Mouse (Mus musculus): ENCODE measurements at regions not wholly inside any gene's neighbourhood (a gene's known extent, or its start where the extent isn't known, plus 50 kb on each side); places are given as distances from the start of the nearest gene placed in this dataset.

GRCm38 (mm10) chr10:23052480-23053378, 232.8 kb upstream of the Tcf21 start:
- H3K4me2 ChIP-seq, result no peak overlapping the region
- WGBS (ENCODE audit: insufficient replicate concordance), result 80% methylated on average over 11 of the region's 11 CpGs
- no peaks in the 10 kb centered on the region for H3K27me3 ChIP-seq (ENCODE audit: control insufficient read depth, insufficient read depth, low read length)
- no peak overlapping the region for H3K9ac ChIP-seq (ENCODE audit: low read depth, low read length)
- H3K36me3 ChIP-seq (ENCODE audit: control insufficient read depth, insufficient read depth, low read length), result no peaks in the 10 kb centered on the region
- H3K27ac ChIP-seq (ENCODE audit: low read depth, low read length), result no peak overlapping the region
- no peak overlapping the region for H3K4me3 ChIP-seq (ENCODE audit: low read depth, low read length)
- ATAC-seq (replicated peaks; ENCODE audit: insufficient number of reproducible peaks, low FRiP score, low TSS enrichment), result no peak
- H3K9me3 ChIP-seq (replicated peaks; ENCODE audit: control insufficient read depth, low read length), result no peaks in the 10 kb centered on the region
- H3K4me1 ChIP-seq (ENCODE audit: control insufficient read depth, insufficient read depth, low read length), result no peaks in the 10 kb centered on the region

DNA sequence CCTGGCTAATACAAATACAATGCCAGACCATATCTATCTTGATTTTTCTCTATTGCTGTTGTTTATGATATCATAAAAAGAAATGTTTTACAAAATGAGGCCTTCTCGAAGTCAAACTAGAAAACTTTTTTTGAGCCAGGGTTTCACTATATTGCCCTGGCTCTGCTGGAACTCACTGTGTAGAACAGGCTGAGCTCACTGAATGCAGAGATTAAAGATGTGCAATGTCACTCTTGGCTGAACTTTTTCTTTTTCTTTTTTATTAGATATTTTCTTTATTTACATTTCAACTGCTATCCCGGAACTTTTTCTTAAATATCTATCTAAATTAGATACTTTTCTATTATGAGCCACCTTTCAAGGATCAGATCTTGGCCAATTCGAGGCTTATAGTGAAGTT, 224.5 kb upstream of the Tcf21 start:
- Histone ChIP-seq H3K4me3 (ENCODE audit: low read depth, low read length) (no peak overlapping the region), H3K27me3 (ENCODE audit: control insufficient read depth, insufficient read depth, low read length) (no peaks in the 10 kb centered on the region), H3K9me3 (replicated peaks; ENCODE audit: control insufficient read depth, low read length) (no peaks in the 10 kb centered on the region), H3K36me3 (ENCODE audit: control insufficient read depth, insufficient read depth, low read length) (no peaks in the 10 kb centered on the region), H3K4me2 (no peak overlapping the region), H3K27ac (ENCODE audit: low read depth, low read length) (no peak overlapping the region), H3K4me1 (ENCODE audit: control insufficient read depth, insufficient read depth, low read length) (no peaks in the 10 kb centered on the region), H3K9ac (ENCODE audit: low read depth, low read length) (no peak overlapping the region)
- no peak for ATAC-seq (replicated peaks; ENCODE audit: insufficient number of reproducible peaks, low FRiP score, low TSS enrichment)
- 66% methylated on average over 3 of the region's 3 CpGs for WGBS (ENCODE audit: insufficient replicate concordance)

- Histone ChIP-seq H3K4me2 (no peak overlapping the region), H3K4me3 (ENCODE audit: low read depth, low read length) (no peak overlapping the region), H3K9ac (ENCODE audit: low read depth, low read length) (no peak overlapping the region), H3K9me3 (replicated peaks; ENCODE audit: control insufficient read depth, low read length) (no peaks in the 10 kb centered on the region), H3K27me3 (ENCODE audit: control insufficient read depth, insufficient read depth, low read length) (no peaks in the 10 kb centered on the region), H3K36me3 (ENCODE audit: control insufficient read depth, insufficient read depth, low read length) (no peaks in the 10 kb centered on the region), H3K4me1 (ENCODE audit: control insufficient read depth, insufficient read depth, low read length) (no peaks in the 10 kb centered on the region), H3K27ac (ENCODE audit: low read depth, low read length) (no peak overlapping the region)
- no peak for ATAC-seq (replicated peaks; ENCODE audit: insufficient number of reproducible peaks, low FRiP score, low TSS enrichment)
- WGBS (ENCODE audit: insufficient replicate concordance), result 68% methylated on average over 4 of the region's 4 CpGs
These were observed 211.6 kb upstream of the Tcf21 start for GRCm38 (mm10) chr10:23031491-23032126.

DNA sequence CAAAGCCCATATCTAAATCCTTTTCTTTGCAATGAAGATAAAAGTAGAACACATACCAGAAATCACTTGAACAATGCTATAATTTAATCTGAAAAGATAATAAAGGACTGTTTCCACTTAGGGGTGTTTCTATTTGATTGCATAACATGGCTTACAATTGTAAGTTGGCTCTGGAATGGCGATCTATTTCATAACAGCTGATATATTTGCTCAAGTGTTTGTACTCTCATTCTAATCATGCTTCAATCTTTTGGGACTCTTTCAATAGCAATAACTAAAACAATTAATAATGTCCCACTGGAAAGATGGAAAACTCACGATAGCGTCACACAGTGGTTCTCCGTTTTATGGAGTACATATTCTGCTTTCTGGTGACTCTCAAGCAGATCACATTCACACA, 208.0 kb upstream of the Tcf21 start:
- 86% methylated on average over 4 of the region's 4 CpGs for WGBS (ENCODE audit: insufficient replicate concordance)
- no peak for ATAC-seq (replicated peaks; ENCODE audit: insufficient number of reproducible peaks, low FRiP score, low TSS enrichment)

DNA sequence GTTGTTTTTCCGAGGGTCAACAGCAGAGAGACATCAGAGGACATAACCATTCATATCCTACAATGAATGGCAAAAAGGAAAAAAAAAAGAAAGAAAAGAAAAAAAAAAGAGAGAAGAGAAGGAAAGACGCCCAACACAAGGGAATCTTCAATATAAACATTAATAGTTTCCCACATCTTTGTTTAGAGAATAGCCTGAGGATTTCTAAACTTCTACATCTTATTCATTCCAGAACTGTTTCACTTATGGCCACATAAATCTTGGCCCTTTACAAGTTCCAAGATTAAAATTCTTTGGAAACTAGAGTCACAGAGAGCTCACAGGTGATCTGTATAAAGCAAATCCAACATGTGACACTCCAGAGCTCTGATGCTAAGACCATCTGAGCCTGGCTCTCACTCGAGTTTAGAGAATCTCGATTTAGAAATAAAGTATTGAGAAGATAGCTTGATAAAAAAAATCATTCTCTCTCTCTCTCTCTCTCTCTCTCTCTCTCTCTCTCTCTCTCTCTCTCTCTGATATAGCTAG, 197.2 kb upstream of the Tcf21 start:
- no peaks in the 10 kb centered on the region for H3K4me1 ChIP-seq (ENCODE audit: control insufficient read depth, insufficient read depth, low read length)
- H3K9ac ChIP-seq (ENCODE audit: low read depth, low read length), result no peak overlapping the region
- H3K4me3 ChIP-seq (ENCODE audit: low read depth, low read length), result no peak overlapping the region
- no peaks in the 10 kb centered on the region for H3K27me3 ChIP-seq (ENCODE audit: control insufficient read depth, insufficient read depth, low read length)
- no peaks in the 10 kb centered on the region for H3K9me3 ChIP-seq (replicated peaks; ENCODE audit: control insufficient read depth, low read length)
- ATAC-seq (replicated peaks; ENCODE audit: insufficient number of reproducible peaks, low FRiP score, low TSS enrichment), result no peak
- no peaks in the 10 kb centered on the region for H3K36me3 ChIP-seq (ENCODE audit: control insufficient read depth, insufficient read depth, low read length)
- H3K4me2 ChIP-seq, result no peak overlapping the region
- WGBS (ENCODE audit: insufficient replicate concordance), result 63% methylated on average over 4 of the region's 4 CpGs
- no peak overlapping the region for H3K27ac ChIP-seq (ENCODE audit: low read depth, low read length)

More for the DNA sequence above, 208.0 kb upstream of the Tcf21 start:
- Histone ChIP-seq H3K4me2 (no peak overlapping the region), H3K4me3 (ENCODE audit: low read depth, low read length) (no peak overlapping the region), H3K4me1 (ENCODE audit: control insufficient read depth, insufficient read depth, low read length) (no peaks in the 10 kb centered on the region), H3K27ac (ENCODE audit: low read depth, low read length) (no peak overlapping the region), H3K9me3 (replicated peaks; ENCODE audit: control insufficient read depth, low read length) (no peaks in the 10 kb centered on the region), H3K36me3 (ENCODE audit: control insufficient read depth, insufficient read depth, low read length) (no peaks in the 10 kb centered on the region), H3K27me3 (ENCODE audit: control insufficient read depth, insufficient read depth, low read length) (no peaks in the 10 kb centered on the region), H3K9ac (ENCODE audit: low read depth, low read length) (no peak overlapping the region)

GRCm38 (mm10) chr10:23015935-23016694, 196.1 kb upstream of the Tcf21 start:
- H3K9me3 ChIP-seq (replicated peaks; ENCODE audit: control insufficient read depth, low read length), result no peaks in the 10 kb centered on the region
- H3K36me3 ChIP-seq (ENCODE audit: control insufficient read depth, insufficient read depth, low read length), result no peaks in the 10 kb centered on the region
- ATAC-seq (replicated peaks; ENCODE audit: insufficient number of reproducible peaks, low FRiP score, low TSS enrichment), result no peak
- WGBS (ENCODE audit: insufficient replicate concordance), result 46% methylated on average over 3 of the region's 3 CpGs
- H3K27me3 ChIP-seq (ENCODE audit: control insufficient read depth, insufficient read depth, low read length), result no peaks in the 10 kb centered on the region
- no peak overlapping the region for H3K4me3 ChIP-seq (ENCODE audit: low read depth, low read length)
- H3K27ac ChIP-seq (ENCODE audit: low read depth, low read length), result no peak overlapping the region
- H3K4me1 ChIP-seq (ENCODE audit: control insufficient read depth, insufficient read depth, low read length), result no peaks in the 10 kb centered on the region
- H3K4me2 ChIP-seq, result no peak overlapping the region
- no peak overlapping the region for H3K9ac ChIP-seq (ENCODE audit: low read depth, low read length)

DNA sequence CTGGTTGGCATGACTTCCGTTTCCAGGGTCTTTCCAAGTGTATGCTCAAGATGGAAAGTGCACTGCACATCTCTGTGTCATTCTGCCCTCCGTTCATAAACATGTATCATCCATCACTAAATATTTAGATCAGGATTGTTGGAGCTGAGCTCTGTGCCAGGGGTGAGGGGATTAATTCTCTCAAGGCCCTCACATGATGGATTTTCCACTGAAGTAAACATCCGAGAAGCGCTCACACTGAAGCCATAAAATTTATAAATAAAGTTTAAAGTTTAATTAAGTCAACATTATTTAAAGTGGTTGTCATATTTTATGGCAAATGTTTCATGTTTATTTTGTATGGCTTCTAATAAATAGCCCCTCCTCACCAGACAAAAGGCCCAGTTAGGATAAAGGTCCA, 190.7 kb upstream of the Tcf21 start:
- Histone ChIP-seq H3K9me3 (replicated peaks; ENCODE audit: control insufficient read depth, low read length) (no peaks in the 10 kb centered on the region), H3K4me3 (ENCODE audit: low read depth, low read length) (no peak overlapping the region), H3K27ac (ENCODE audit: low read depth, low read length) (no peak overlapping the region), H3K36me3 (ENCODE audit: control insufficient read depth, insufficient read depth, low read length) (no peaks in the 10 kb centered on the region), H3K9ac (ENCODE audit: low read depth, low read length) (no peak overlapping the region), H3K4me2 (no peak overlapping the region), H3K27me3 (ENCODE audit: control insufficient read depth, insufficient read depth, low read length) (no peaks in the 10 kb centered on the region), H3K4me1 (ENCODE audit: control insufficient read depth, insufficient read depth, low read length) (no peaks in the 10 kb centered on the region)
- no peak for ATAC-seq (replicated peaks; ENCODE audit: insufficient number of reproducible peaks, low FRiP score, low TSS enrichment)
- 71% methylated on average over 4 of the region's 4 CpGs for WGBS (ENCODE audit: insufficient replicate concordance)

DNA sequence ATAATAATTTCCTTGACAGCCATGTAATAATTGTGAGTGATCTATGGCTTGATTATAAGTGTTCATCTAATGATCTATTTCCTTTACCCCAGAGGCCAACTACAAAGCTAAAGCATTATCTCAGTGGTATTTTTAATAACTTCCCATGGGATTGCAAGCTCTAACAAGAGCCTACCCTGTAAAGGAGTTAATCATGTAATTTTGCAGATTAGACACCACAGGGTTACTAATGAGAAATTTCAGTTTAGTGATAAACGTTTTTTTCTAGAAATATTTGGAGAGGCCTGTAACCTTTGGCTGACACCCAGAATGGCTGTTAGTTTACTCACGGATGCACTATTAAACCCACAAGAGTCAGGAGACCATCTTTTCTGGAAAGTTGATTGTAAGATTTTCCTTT, 190.2 kb upstream of the Tcf21 start:
- Histone ChIP-seq H3K27ac (ENCODE audit: low read depth, low read length) (no peak overlapping the region), H3K4me3 (ENCODE audit: low read depth, low read length) (no peak overlapping the region), H3K36me3 (ENCODE audit: control insufficient read depth, insufficient read depth, low read length) (no peaks in the 10 kb centered on the region), H3K9me3 (replicated peaks; ENCODE audit: control insufficient read depth, low read length) (no peaks in the 10 kb centered on the region), H3K9ac (ENCODE audit: low read depth, low read length) (no peak overlapping the region), H3K27me3 (ENCODE audit: control insufficient read depth, insufficient read depth, low read length) (no peaks in the 10 kb centered on the region), H3K4me2 (no peak overlapping the region), H3K4me1 (ENCODE audit: control insufficient read depth, insufficient read depth, low read length) (no peaks in the 10 kb centered on the region)
- ATAC-seq (replicated peaks; ENCODE audit: insufficient number of reproducible peaks, low FRiP score, low TSS enrichment), result no peak
- WGBS (ENCODE audit: insufficient replicate concordance), result 50% methylated on average over 2 of the region's 2 CpGs
